Mouse (Mus musculus) adrenal gland, postnatal 10 days (tissue): ENCODE results near the gene Gm9803. TPM values are rescaled to one million over a fixed set of nuclear protein-coding genes. Genes with fewer than 3 reads are reported as not detected.

Source experiments
- total RNA-seq, 2 experiments: library from RNA; stranded (reverse); gene quantifications; 2 replicates each; pipeline ENCODE4 v1.2.3; 2021

Gene Gm9803
- total RNA-seq, 2 experiments from 2014 or later: 18.7 to 26.3 TPM

Other genes with a start within 250 kb of the Gm9803 start
- gene Bend3, start 45.3 kb upstream of the Gm9803 start, total RNA-seq: 1 to 10 TPM; 7.8 to 10.0 TPM
- 100 to 1,000 TPM in 1 of 2 experiments, 10 to 100 TPM in 1; 94.1 to 111 TPM for gene 1700021F05Rik, start 16.9 kb downstream of the Gm9803 start, total RNA-seq
- 10 to 100 TPM; 59.7 to 91.7 TPM for gene Cd24a, start 54.2 kb downstream of the Gm9803 start, total RNA-seq